Mouse (Mus musculus) myocyte (in vitro differentiated cells): ENCODE data around the gene Kcna10.

Experiments used
- CEBPB ChIP-seq: IDR thresholded peaks from 2 replicates; pipeline ENCODE4 v1.6.1; 2011; ENCODE audit warnings: mild to moderate bottlenecking, moderate library complexity; ENCODE audit not compliant: poor library complexity, insufficient read depth, severe bottlenecking
- MAX ChIP-seq: IDR thresholded peaks from one replicate; pipeline ENCODE4 v1.6.1; 2011; ENCODE audit warnings: low read depth, mild to moderate bottlenecking, control low read depth
- POLR2A ChIP-seq: IDR thresholded peaks from one replicate; pipeline ENCODE4 v1.6.1; 2011; ENCODE audit warnings: low read depth, mild to moderate bottlenecking, control low read depth, moderate library complexity; ENCODE audit not compliant: insufficient read length
- TCF12 ChIP-seq: IDR thresholded peaks from one replicate; pipeline ENCODE4 v1.6.1; 2011; ENCODE audit warnings: mild to moderate bottlenecking, control low read depth; ENCODE audit not compliant: poor library complexity, insufficient read depth, severe bottlenecking
- TCF3 ChIP-seq: IDR thresholded peaks from one replicate; pipeline ENCODE4 v1.6.1; 2011; ENCODE audit warnings: low read depth, control low read depth; ENCODE audit not compliant: insufficient read length

- TF ChIP-seq POLR2A (no peak), CEBPB (no peak), TCF3 (no peak), TCF12 (no peak), MAX (no peak)
These were observed 13.3 kb upstream of the Kcna10 start for GRCm38 (mm10) chr3:107169552-107169951.
